Mouse (Mus musculus): ENCODE data around the gene Il5. TPM values are rescaled to one million over a fixed set of nuclear protein-coding genes. Genes with fewer than 3 reads are reported as not detected.

The Il5 gene
- polyA plus RNA-seq, 1 experiment from 2014 or later, result not detected

DNA sequence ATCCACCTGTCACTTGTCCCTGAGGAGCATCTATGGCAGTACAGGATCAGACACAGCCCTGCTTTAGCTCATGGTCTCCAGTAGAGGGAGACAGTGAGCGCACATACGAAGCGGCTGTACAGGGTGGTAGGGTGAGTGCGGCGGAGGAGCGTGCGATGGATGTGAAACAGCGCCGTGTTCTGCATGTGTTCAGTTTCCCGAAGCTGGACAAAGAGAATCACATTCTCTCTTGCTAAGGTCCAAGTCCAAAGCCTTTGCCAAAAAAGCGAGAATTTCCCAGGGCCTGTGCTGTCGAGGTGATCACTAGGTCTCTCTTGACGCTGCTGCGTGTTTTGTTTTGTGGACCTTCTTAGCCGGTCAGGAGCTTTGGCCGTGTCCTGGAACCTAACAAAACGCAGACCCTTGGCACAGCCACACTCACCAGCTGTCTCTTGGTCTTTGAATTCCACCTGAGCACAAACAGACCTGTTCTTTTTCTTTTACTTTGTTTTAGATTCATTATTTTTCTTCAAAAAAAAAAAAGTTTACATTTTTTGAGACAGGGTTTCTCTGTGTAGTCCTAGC is 15.2 kb downstream of the Il5 start:
- no peaks in the 10 kb centered on the region for H3K27me3 ChIP-seq (replicated peaks; ENCODE audit: control insufficient read depth, insufficient read depth, low read length)
- peak overlapping the region; percentile 24 for H3K4me3 ChIP-seq (replicated peaks; ENCODE audit: low read length)
- H3K9ac ChIP-seq (replicated peaks; ENCODE audit: low read depth, low read length), result peak overlapping the region; percentile 15; the same call in 1 of the 2 replicates
- H3K36me3 ChIP-seq (ENCODE audit: control insufficient read depth, insufficient read depth), result no peaks in the 10 kb centered on the region
- peak; percentile 95 for ATAC-seq
- peak overlapping the region; percentile 52 for H3K4me2 ChIP-seq (ENCODE audit: low read length)
- WGBS, result 14% methylated on average over 17 of the region's 17 CpGs
- no peaks in the 10 kb centered on the region for H3K9me3 ChIP-seq (ENCODE audit: control insufficient read depth, low read length)
- H3K4me1 ChIP-seq (replicated peaks; ENCODE audit: control insufficient read depth, insufficient read depth, low read length), result no peaks in the 10 kb centered on the region
- H3K27ac ChIP-seq (ENCODE audit: low read length), result no peak overlapping the region

DNA sequence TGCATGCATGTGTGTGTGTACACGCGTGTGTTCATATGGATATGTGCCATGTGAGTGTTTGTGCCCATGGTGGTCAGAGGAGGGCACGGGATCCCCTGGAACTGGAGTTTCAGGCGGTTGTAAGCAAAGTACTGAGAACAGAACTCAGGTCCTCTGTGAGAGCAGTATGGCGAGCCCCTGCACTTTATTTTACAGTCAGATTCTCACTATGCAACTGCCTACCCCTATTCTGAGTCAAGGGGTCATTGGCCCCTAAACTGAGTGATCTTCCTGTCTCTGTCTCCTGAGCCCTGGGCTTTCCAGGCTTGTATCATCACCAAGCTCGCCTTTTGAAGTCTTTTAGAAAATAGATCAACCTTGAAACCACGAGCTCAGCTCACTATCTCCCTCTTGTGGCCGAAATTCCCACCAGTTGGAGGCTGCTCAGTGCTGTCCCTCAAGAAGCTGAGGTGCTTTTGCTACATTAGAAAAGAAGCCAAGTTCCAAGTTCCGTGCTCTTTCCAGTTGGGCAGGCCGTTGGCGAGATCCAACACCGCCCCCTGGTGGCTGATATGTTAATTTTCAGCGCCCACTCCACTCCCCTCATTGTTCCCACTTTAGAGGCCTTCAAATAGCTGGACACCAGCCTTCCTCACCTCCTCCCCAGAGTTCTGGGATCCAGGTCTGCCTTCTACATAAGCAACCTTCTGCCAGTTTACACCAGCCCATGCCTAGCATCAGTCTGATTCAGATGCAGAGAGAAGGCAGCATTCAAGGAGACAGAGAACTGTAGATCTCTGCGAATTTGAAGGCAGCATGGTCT is 16.4 kb downstream of the Il5 start:
- H3K27ac ChIP-seq (ENCODE audit: low read length), result no peak overlapping the region
- 48% methylated on average over 14 of the region's 14 CpGs for WGBS
- H3K36me3 ChIP-seq (ENCODE audit: control insufficient read depth, insufficient read depth), result no peaks in the 10 kb centered on the region
- peak; percentile 47; the same call in 1 of the 2 replicates for ATAC-seq
- H3K4me2 ChIP-seq (ENCODE audit: low read length), result no peak overlapping the region
- no peaks in the 10 kb centered on the region for H3K4me1 ChIP-seq (replicated peaks; ENCODE audit: control insufficient read depth, insufficient read depth, low read length)
- H3K4me3 ChIP-seq (replicated peaks; ENCODE audit: low read length), result no peak overlapping the region
- H3K27me3 ChIP-seq (replicated peaks; ENCODE audit: control insufficient read depth, insufficient read depth, low read length), result no peaks in the 10 kb centered on the region
- no peak overlapping the region for H3K9ac ChIP-seq (replicated peaks; ENCODE audit: low read depth, low read length)
- no peaks in the 10 kb centered on the region for H3K9me3 ChIP-seq (ENCODE audit: control insufficient read depth, low read length)

DNA sequence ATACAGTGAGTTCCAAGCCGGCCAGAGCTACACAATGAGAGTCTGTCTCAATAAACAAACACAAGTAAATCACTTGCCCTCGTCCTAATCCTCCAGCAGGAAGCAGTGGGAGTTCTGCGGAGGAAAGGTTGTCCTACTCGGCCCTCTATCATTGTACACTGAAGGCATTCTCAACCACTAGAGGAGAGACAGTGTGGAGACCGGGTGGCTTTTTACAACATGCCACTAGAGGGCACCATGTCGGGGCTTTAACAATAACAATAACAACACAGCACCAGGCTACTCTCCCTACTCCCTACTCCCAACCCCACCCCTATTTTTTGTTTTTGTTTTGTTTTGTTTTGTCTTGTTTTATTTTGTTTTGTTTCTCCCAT is 17.0 kb downstream of the Il5 start:
- H3K27ac ChIP-seq (ENCODE audit: low read length), result no peak overlapping the region
- no peaks in the 10 kb centered on the region for H3K4me1 ChIP-seq (replicated peaks; ENCODE audit: control insufficient read depth, insufficient read depth, low read length)
- 47% methylated on average over 6 of the region's 6 CpGs for WGBS
- no peaks in the 10 kb centered on the region for H3K36me3 ChIP-seq (ENCODE audit: control insufficient read depth, insufficient read depth)
- H3K4me3 ChIP-seq (replicated peaks; ENCODE audit: low read length), result no peak overlapping the region
- H3K9me3 ChIP-seq (ENCODE audit: control insufficient read depth, low read length), result no peaks in the 10 kb centered on the region
- no peaks in the 10 kb centered on the region for H3K27me3 ChIP-seq (replicated peaks; ENCODE audit: control insufficient read depth, insufficient read depth, low read length)
- H3K9ac ChIP-seq (replicated peaks; ENCODE audit: low read depth, low read length), result no peak overlapping the region
- ATAC-seq, result no peak
- H3K4me2 ChIP-seq (ENCODE audit: low read length), result no peak overlapping the region

DNA sequence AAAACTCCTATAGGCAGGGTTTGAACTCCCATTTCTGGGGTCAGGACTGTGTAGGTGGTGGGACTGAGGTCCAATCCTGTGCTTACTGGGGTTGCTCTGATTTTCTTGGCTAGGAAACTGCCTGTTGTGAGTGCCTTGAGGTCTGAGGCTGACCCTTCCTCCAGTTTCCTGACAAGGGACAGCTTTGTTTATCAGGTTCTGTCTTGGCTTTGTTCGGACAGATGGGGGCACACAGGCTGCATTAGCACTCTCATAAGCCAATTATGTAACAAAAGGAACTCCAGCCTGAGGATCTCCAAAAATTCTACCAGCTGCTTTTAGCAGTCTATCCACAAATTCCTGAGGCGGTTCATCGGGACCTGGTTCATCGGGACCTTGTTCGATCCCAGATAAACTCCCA is 21.8 kb downstream of the Il5 start:
- Histone ChIP-seq H3K9ac (replicated peaks; ENCODE audit: low read depth, low read length) (no peak overlapping the region), H3K4me1 (replicated peaks; ENCODE audit: control insufficient read depth, insufficient read depth, low read length) (no peaks in the 10 kb centered on the region), H3K4me3 (replicated peaks; ENCODE audit: low read length) (no peak overlapping the region), H3K27me3 (replicated peaks; ENCODE audit: control insufficient read depth, insufficient read depth, low read length) (no peaks in the 10 kb centered on the region), H3K9me3 (ENCODE audit: control insufficient read depth, low read length) (no peaks in the 10 kb centered on the region), H3K4me2 (ENCODE audit: low read length) (no peak overlapping the region), H3K36me3 (ENCODE audit: control insufficient read depth, insufficient read depth) (no peaks in the 10 kb centered on the region), H3K27ac (ENCODE audit: low read length) (no peak overlapping the region)
- no peak for ATAC-seq
- WGBS, result 4% methylated on average over 5 of the region's 5 CpGs

DNA sequence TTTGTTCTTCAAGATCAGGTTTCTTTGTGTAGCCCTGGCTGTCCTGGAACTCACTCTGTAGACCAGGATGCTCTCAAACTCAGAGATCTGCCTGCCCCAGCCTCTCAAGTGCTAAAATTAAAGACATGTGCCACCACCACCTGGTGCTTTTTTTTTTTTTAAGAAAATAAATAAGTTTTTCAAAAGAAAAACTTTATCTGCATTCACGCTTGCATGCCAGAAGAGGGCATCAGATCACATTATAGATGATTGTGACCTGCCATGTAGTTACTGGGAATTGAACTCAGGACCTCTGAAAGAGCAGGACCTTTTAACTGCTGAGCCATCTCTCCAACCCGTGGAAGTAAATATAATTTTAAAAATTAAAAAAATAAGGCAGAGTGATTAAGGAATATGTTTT is 24.7 kb downstream of the Il5 start:
- Histone ChIP-seq H3K27me3 (replicated peaks; ENCODE audit: control insufficient read depth, insufficient read depth, low read length) (no peaks in the 10 kb centered on the region), H3K9ac (replicated peaks; ENCODE audit: low read depth, low read length) (no peak overlapping the region), H3K9me3 (ENCODE audit: control insufficient read depth, low read length) (no peaks in the 10 kb centered on the region), H3K4me1 (replicated peaks; ENCODE audit: control insufficient read depth, insufficient read depth, low read length) (no peaks in the 10 kb centered on the region), H3K36me3 (ENCODE audit: control insufficient read depth, insufficient read depth) (no peaks in the 10 kb centered on the region), H3K4me2 (ENCODE audit: low read length) (no peak overlapping the region), H3K27ac (ENCODE audit: low read length) (no peak overlapping the region), H3K4me3 (replicated peaks; ENCODE audit: low read length) (no peak overlapping the region)
- WGBS, result 86% methylated on average over 2 of the region's 2 CpGs
- ATAC-seq, result no peak

DNA sequence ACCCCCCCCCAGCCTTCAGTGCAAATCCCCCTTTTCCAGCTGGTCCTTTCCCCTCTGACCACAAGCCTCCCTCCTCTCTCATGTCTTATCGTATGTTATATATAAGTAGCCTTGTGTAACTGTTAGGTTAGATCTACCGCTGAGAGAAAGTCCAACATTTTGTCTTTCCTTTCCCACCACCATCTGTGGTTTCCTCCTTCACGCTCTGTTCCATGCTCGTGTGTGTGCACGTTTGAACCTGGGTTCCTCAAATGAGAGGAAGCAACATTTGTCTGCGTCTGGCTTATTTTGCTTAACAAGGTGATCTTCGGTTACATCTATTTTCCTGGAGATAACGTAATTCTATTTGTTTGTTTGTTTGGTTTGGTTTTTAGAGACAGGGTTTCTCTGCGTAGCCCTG is 27.4 kb downstream of the Il5 start:
- H3K36me3 ChIP-seq (ENCODE audit: control insufficient read depth, insufficient read depth), result no peaks in the 10 kb centered on the region
- H3K27ac ChIP-seq (ENCODE audit: low read length), result no peak overlapping the region
- no peak overlapping the region for H3K4me2 ChIP-seq (ENCODE audit: low read length)
- no peaks in the 10 kb centered on the region for H3K4me1 ChIP-seq (replicated peaks; ENCODE audit: control insufficient read depth, insufficient read depth, low read length)
- no peak overlapping the region for H3K9ac ChIP-seq (replicated peaks; ENCODE audit: low read depth, low read length)
- ATAC-seq, result no peak
- no peaks in the 10 kb centered on the region for H3K9me3 ChIP-seq (ENCODE audit: control insufficient read depth, low read length)
- H3K27me3 ChIP-seq (replicated peaks; ENCODE audit: control insufficient read depth, insufficient read depth, low read length), result no peaks in the 10 kb centered on the region
- no peak overlapping the region for H3K4me3 ChIP-seq (replicated peaks; ENCODE audit: low read length)
- 92% methylated on average over 9 of the region's 9 CpGs for WGBS

DNA sequence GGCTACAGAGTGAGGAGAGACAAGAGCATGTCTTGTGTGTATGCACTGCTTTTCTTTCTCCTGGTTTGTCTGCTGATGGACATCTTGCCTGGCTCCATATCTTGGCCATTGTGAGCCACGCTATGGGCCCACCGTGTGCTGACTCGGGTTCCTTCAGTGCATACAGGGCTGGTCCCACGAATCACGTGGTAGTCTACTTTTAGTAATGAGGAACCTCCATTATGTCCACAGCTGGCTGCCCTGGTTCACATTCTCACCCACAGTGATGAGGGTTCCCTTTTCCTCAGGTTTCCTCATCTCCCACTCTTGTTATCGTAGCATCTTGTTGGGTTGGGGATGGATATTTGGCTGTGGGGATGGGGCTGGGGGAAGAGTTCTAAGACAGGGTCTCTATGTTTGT is 28.0 kb downstream of the Il5 start:
- Histone ChIP-seq H3K9me3 (ENCODE audit: control insufficient read depth, low read length) (no peaks in the 10 kb centered on the region), H3K27ac (ENCODE audit: low read length) (no peak overlapping the region), H3K27me3 (replicated peaks; ENCODE audit: control insufficient read depth, insufficient read depth, low read length) (no peaks in the 10 kb centered on the region), H3K36me3 (ENCODE audit: control insufficient read depth, insufficient read depth) (no peaks in the 10 kb centered on the region), H3K9ac (replicated peaks; ENCODE audit: low read depth, low read length) (no peak overlapping the region), H3K4me1 (replicated peaks; ENCODE audit: control insufficient read depth, insufficient read depth, low read length) (no peaks in the 10 kb centered on the region), H3K4me2 (ENCODE audit: low read length) (no peak overlapping the region), H3K4me3 (replicated peaks; ENCODE audit: low read length) (no peak overlapping the region)
- ATAC-seq, result no peak
- 87% methylated on average over 6 of the region's 6 CpGs for WGBS

DNA sequence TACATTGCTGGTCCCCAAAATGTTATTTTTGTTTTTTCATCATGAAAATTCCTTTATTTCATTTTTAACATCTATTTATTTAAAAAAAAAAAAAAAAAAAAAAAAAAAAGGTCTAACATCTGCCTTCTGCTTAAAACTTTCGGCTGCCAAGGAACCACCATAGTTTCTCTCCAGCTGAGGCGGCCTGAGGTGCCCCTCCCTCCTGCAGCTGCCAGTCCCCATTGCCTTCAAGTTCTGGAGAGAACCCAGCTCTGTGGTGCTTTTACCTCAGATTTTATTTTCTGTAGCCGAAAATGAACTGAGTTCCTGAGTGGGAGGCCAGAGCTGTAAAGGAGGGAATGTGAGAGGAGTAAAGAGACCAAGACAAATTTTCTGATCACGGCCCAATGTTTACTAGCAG is 28.7 kb downstream of the Il5 start:
- Histone ChIP-seq H3K9ac (replicated peaks; ENCODE audit: low read depth, low read length) (no peak overlapping the region), H3K4me3 (replicated peaks; ENCODE audit: low read length) (no peak overlapping the region), H3K4me1 (replicated peaks; ENCODE audit: control insufficient read depth, insufficient read depth, low read length) (no peaks in the 10 kb centered on the region), H3K27ac (ENCODE audit: low read length) (no peak overlapping the region), H3K4me2 (ENCODE audit: low read length) (no peak overlapping the region), H3K27me3 (replicated peaks; ENCODE audit: control insufficient read depth, insufficient read depth, low read length) (no peaks in the 10 kb centered on the region), H3K36me3 (ENCODE audit: control insufficient read depth, insufficient read depth) (no peaks in the 10 kb centered on the region), H3K9me3 (ENCODE audit: control insufficient read depth, low read length) (no peaks in the 10 kb centered on the region)
- WGBS, result 61% methylated on average over 4 of the region's 4 CpGs
- no peak for ATAC-seq

DNA sequence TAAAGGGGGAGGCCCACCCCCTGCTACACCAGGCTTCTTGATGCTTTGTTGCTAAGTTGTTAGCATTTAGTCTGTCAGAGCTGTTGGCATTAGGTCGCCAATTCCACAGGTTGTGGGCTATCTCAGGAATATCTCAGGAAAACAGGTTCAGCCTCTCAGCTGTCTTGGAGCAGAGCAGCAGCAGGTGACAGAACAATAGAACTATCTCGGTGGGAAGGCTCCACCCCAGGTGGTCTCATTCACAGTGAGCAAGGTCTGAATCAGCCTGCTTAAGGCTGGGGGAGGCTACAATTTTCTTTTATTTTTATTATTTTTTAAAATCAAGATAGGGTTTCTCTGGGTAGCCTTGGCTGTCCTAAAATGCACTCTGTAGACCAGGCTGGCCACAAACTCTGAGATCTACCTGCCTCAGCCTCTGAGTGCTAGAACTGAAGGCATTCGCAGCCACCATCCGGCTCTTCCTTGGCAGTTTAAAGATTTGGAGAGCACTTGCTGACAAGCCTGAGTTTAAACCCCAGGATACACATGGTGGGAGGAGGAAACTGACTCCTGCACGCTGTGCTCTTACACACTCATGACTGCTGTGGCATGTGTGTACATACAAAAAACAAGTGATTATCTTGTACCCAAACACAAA is 29.2 kb downstream of the Il5 start:
- 48% methylated on average over 5 of the region's 5 CpGs for WGBS
- Histone ChIP-seq H3K9ac (replicated peaks; ENCODE audit: low read depth, low read length) (no peak overlapping the region), H3K27ac (ENCODE audit: low read length) (no peak overlapping the region), H3K9me3 (ENCODE audit: control insufficient read depth, low read length) (no peaks in the 10 kb centered on the region), H3K4me1 (replicated peaks; ENCODE audit: control insufficient read depth, insufficient read depth, low read length) (no peaks in the 10 kb centered on the region), H3K27me3 (replicated peaks; ENCODE audit: control insufficient read depth, insufficient read depth, low read length) (no peaks in the 10 kb centered on the region), H3K4me2 (ENCODE audit: low read length) (no peak overlapping the region), H3K36me3 (ENCODE audit: control insufficient read depth, insufficient read depth) (no peaks in the 10 kb centered on the region), H3K4me3 (replicated peaks; ENCODE audit: low read length) (no peak overlapping the region)
- no peak for ATAC-seq

Data from forebrain, embryonic 16.5 days (tissue).